Mouse (Mus musculus) mature B cell (primary cell): ENCODE data around the gene Cstb.
"Not testable (repeated sequence)": the region's sequence is repeated elsewhere in the genome, so short reads cannot be mapped to it uniquely, and the experiment has no call there.

Source experiments
- in situ Hi-C: fragments of 300-500 bp; cut with MboI; formaldehyde crosslinking; loops from 2 replicates; pipeline ENCODE4 v1.14.3; 2019

The Cstb gene

GRCm38 (mm10) chr10:78414936-78415335 is 10.5 kb upstream of the Cstb start:
- in situ Hi-C loops: not testable (repeated sequence)

GRCm38 (mm10) chr10:78417888-78418287 is 7.6 kb upstream of the Cstb start:
- in situ Hi-C loops: no loop called here

- in situ Hi-C loops: no loop called here
Observed at GRCm38 (mm10) chr10:78418791-78419190, 6.7 kb upstream of the Cstb start.

GRCm38 (mm10) chr10:78420929-78421328 is 4.5 kb upstream of the Cstb start:
- in situ Hi-C loops: no loop called here

GRCm38 (mm10) chr10:78422614-78423013 is 2.9 kb upstream of the Cstb start:
- in situ Hi-C loops: no loop called here

GRCm38 (mm10) chr10:78426117-78426735 is 757 bp downstream of the Cstb start:
- in situ Hi-C loops: no loop called here

- in situ Hi-C loops: no loop called here
Observed at GRCm38 (mm10) chr10:78428070-78428469, 2.6 kb downstream of the Cstb start.

GRCm38 (mm10) chr10:78429180-78429579 is 3.7 kb downstream of the Cstb start:
- in situ Hi-C loops: no loop called here

GRCm38 (mm10) chr10:78429776-78430175 is 4.3 kb downstream of the Cstb start:
- in situ Hi-C loops: no loop called here

GRCm38 (mm10) chr10:78432853-78433252 is 7.4 kb downstream of the Cstb start:
- in situ Hi-C loops: no loop called here

GRCm38 (mm10) chr10:78438094-78438493 is 12.6 kb downstream of the Cstb start:
- in situ Hi-C loops: no loop called here

- in situ Hi-C loops: no loop called here
Observed at GRCm38 (mm10) chr10:78439550-78439949, 14.1 kb downstream of the Cstb start.

- in situ Hi-C loops: no loop called here
Observed at GRCm38 (mm10) chr10:78439990-78440389, 14.5 kb downstream of the Cstb start.

- in situ Hi-C loops: no loop called here
Observed at GRCm38 (mm10) chr10:78440812-78441211, 15.3 kb downstream of the Cstb start.

- in situ Hi-C loops: no loop called here
Observed at GRCm38 (mm10) chr10:78441606-78442005, 16.1 kb downstream of the Cstb start.

GRCm38 (mm10) chr10:78442292-78442691 is 16.8 kb downstream of the Cstb start:
- in situ Hi-C loops: no loop called here

GRCm38 (mm10) chr10:78446195-78446594 is 20.7 kb downstream of the Cstb start:
- in situ Hi-C loops: no loop called here

- in situ Hi-C loops: no loop called here
Observed at GRCm38 (mm10) chr10:78447396-78447795, 21.9 kb downstream of the Cstb start.

GRCm38 (mm10) chr10:78450761-78451160 is 25.3 kb downstream of the Cstb start:
- in situ Hi-C loops: no loop called here

GRCm38 (mm10) chr10:78452641-78453040 is 27.2 kb downstream of the Cstb start:
- in situ Hi-C loops: no loop called here

- in situ Hi-C loops: no loop called here
Observed at GRCm38 (mm10) chr10:78456696-78457095, 31.2 kb downstream of the Cstb start.

GRCm38 (mm10) chr10:78457495-78458347 is 32.3 kb downstream of the Cstb start:
- in situ Hi-C loops: no loop called here

GRCm38 (mm10) chr10:78458348-78459111 is 33.1 kb downstream of the Cstb start:
- in situ Hi-C loops: no loop called here
